Comparison of ENCODE assay signal across 8 mouse cellular contexts in the genomic region with DNA sequence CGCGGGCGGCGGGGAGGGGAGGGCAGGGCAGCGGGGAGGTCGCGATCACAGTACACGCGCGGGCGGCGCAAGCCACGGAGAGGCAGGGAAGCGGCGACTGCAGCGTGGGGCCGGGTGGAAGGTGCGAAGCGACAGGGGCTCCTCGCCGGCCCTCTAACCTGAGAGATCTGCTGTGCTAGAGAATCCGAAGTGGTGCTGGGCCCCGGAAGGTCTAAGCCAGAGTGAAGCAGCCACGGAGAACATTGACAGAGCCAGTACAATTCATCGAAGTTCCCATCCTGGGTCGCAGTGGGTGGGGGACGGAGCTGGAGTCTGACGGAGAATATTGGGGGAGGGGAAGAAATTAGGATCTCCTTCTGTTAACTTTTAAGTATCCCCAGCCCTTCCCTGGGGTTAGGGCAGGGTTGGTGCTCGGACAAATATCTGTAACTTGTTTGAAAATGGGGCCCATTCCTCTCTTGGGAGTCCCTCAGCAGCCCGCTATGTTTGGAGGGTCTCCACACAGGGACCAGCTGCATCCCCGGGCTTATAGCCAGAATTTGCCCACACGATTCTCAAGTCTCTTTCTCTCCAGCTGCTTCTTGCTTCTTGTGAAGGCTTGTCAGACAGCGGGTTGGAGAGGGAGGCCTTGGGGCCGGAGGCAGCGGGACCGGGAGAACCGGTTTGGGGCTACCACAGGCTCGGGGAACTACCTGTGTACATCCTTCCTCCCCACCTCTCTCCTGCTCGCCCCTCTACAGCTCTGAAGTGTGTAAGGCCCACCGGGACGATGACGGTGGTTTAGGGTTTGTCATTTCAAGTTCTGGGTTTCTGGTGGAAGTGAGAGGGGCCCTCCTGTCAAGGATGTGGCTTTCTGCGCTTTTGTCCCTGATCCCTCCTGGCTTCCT. TPM values are rescaled to one million over a fixed set of nuclear protein-coding genes. Genes with fewer than 3 reads are reported as not detected.
DNase-seq lines count a peak whose midpoint lies in the region; ATAC-seq and TF ChIP-seq lines count a peak whose summit lies in the region.

No protein-coding gene starts in this region.

- H3K9ac ChIP-seq in heart, adult 2 months (ENCODE audit: low read depth, low read length): peak overlapping the region; percentile 95
- H3K9ac ChIP-seq in kidney, embryonic 14.5 days (ENCODE audit: low read depth, low read length): peak overlapping the region; percentile 93
- H3K9ac ChIP-seq in liver, adult 2 months (ENCODE audit: low read depth, low read length): peak overlapping the region; percentile 90

- TF ChIP-seq EP300 in heart, adult 2 months (IDR thresholded peaks at IDR 0.05; ENCODE audit: insufficient read depth, low read depth, low read length): no peak

- H3K4me1 ChIP-seq in heart, adult 2 months (ENCODE audit: control insufficient read depth, insufficient read depth, low read length): peaks cover 13% of the 10 kb centered on the region
- H3K4me1 ChIP-seq in kidney, embryonic 14.5 days (ENCODE audit: control insufficient read depth, insufficient read depth, low read length): peaks cover 30% of the 10 kb centered on the region
- peaks cover 3% of the 10 kb centered on the region for H3K4me1 ChIP-seq in liver, adult 2 months (ENCODE audit: control insufficient read depth, insufficient read depth, low read length)

- H3K36me3 ChIP-seq in heart, adult 2 months (ENCODE audit: control insufficient read depth, insufficient read depth, low read length): no peaks in the 10 kb centered on the region
- peaks cover 39% of the 10 kb centered on the region for H3K36me3 ChIP-seq in kidney, embryonic 14.5 days (ENCODE audit: control insufficient read depth, insufficient read depth, low read length)
- H3K36me3 ChIP-seq in liver, adult 2 months (ENCODE audit: control insufficient read depth, insufficient read depth, low read length): peaks cover 10% of the 10 kb centered on the region; the same call in 1 of the 2 replicates

- peak overlapping the region; percentile 75 for H3K4me3 ChIP-seq in heart, adult 2 months
- peak overlapping the region; percentile 79 for H3K4me3 ChIP-seq in kidney, embryonic 14.5 days (ENCODE audit: low read length)
- peak overlapping the region; percentile 74 for H3K4me3 ChIP-seq in liver, adult 2 months (ENCODE audit: insufficient read depth, low read depth, low read length)

- no peak for TF ChIP-seq CTCF in heart, adult 2 months (IDR thresholded peaks at IDR 0.05)
- TF ChIP-seq CTCF in liver, adult 2 months (IDR thresholded peaks at IDR 0.05; ENCODE audit: low read depth, low read length): no peak

- ATAC-seq in kidney, embryonic 14.5 days (ENCODE audit: low FRiP score, low TSS enrichment): peak; percentile 18

- H3K79me2 ChIP-seq in heart, adult 2 months (replicated peaks; ENCODE audit: control insufficient read depth, insufficient read depth, low read length): peaks cover 3% of the 10 kb centered on the region
- peaks cover 9% of the 10 kb centered on the region; the same call in 1 of the 2 replicates for H3K79me2 ChIP-seq in liver, adult 2 months (ENCODE audit: control insufficient read depth, insufficient read depth, low read length)

- peak; percentile 57 for DNase-seq in layer of hippocampus, adult 11-12 months (ENCODE audit: low spot score)
- no peak for DNase-seq in layer of hippocampus, adult 9-10 months (ENCODE audit: low spot score)
- DNase-seq in cerebellum, adult 9-11 months: peak; percentile 73
- peak; percentile 42 to 58 for DNase-seq in heart, adult 2 months
- no peak for DNase-seq in liver, adult 2 months (ENCODE audit: extremely low read depth, low read depth, low spot score)
- peak; percentile 59 for DNase-seq in neural tube, embryonic 10.5 days (ENCODE audit: extremely low spot score, low spot score)
- DNase-seq in thymus, adult 18-20 months: peak; percentile 44 to 58

- intact Hi-C loops in heart, adult 2 months (cut with DNase I): loop anchor here (1.0 kb wide), 1 partner anchor 12 kb away; a partner anchor contains a TSS

- no peaks in the 10 kb centered on the region for H3K27me3 ChIP-seq in heart, adult 2 months (ENCODE audit: control insufficient read depth, insufficient read depth, low read length)
- no peaks in the 10 kb centered on the region for H3K27me3 ChIP-seq in kidney, embryonic 14.5 days (ENCODE audit: control insufficient read depth, insufficient read depth, low read length)
- no peaks in the 10 kb centered on the region for H3K27me3 ChIP-seq in liver, adult 2 months (ENCODE audit: control insufficient read depth, insufficient read depth, low read length)

- H3K27ac ChIP-seq in heart, adult 2 months: peak overlapping the region; percentile 98
- H3K27ac ChIP-seq in kidney, embryonic 14.5 days (ENCODE audit: low read depth, low read length): peak overlapping the region; percentile 91
- peak overlapping the region; percentile 36 for H3K27ac ChIP-seq in liver, adult 2 months (replicated peaks; ENCODE audit: insufficient read depth, low read depth, low read length)

- H3K9me3 ChIP-seq in kidney, embryonic 14.5 days (ENCODE audit: control insufficient read depth, low read length): no peaks in the 10 kb centered on the region

- TF ChIP-seq POLR2A in heart, adult 2 months (IDR thresholded peaks at IDR 0.05; ENCODE audit: insufficient read depth, low read depth, low read length): no peak
- TF ChIP-seq POLR2A in liver, adult 2 months (IDR thresholded peaks at IDR 0.05; ENCODE audit: extremely low read depth, insufficient read depth, low read length): no peak

- H3K4me2 ChIP-seq in kidney, embryonic 14.5 days (replicated peaks; ENCODE audit: low read depth, low read length): peak overlapping the region; percentile 90

- 3% methylated on average over 43 of the region's 43 CpGs for WGBS in heart, adult 2 months
- under 1% methylated on average over 37 of the region's 43 CpGs for WGBS in kidney, embryonic 14.5 days
- 3% methylated on average over 43 of the region's 43 CpGs for WGBS in liver, adult 2 months

RNA-seq across cellular contexts. Expression of a gene that starts 0.6 kb away (rescaled TPM):
- 10 to 100 TPM; 16.8 to 18.9 TPM for total RNA-seq in heart, adult 2 months (2021)
- 19.0 and 24.2 TPM in 2 replicates for polyA plus RNA-seq in heart, adult 2 months (2012; rRNA removed)
- 109 and 113 TPM in 2 replicates for polyA plus RNA-seq in kidney, embryonic 14.5 days (2014; fragmentation: Nextera tagmentation; extraction: Ambion mirVana)
- total RNA-seq in liver, adult 2 months (2014; rRNA removed): 8.9 and 12.3 TPM in 2 replicates
- polyA plus RNA-seq in liver, adult 2 months (2012; rRNA removed): 12.4 and 13.1 TPM in 2 replicates

RNA-seq across cellular contexts. Expression of a gene that starts 2.8 kb away (rescaled TPM):
- total RNA-seq in heart, adult 2 months (2021): 1 to 10 TPM; 5.6 to 6.9 TPM
- 13.7 and 23.9 TPM in 2 replicates for polyA plus RNA-seq in heart, adult 2 months (2012; rRNA removed)
- polyA plus RNA-seq in kidney, embryonic 14.5 days (2014; fragmentation: Nextera tagmentation; extraction: Ambion mirVana): 18.5 and 19.1 TPM in 2 replicates
- 0.81 and 0.83 TPM in 2 replicates for total RNA-seq in liver, adult 2 months (2014; rRNA removed)
- 0.81 and 1.4 TPM in 2 replicates for polyA plus RNA-seq in liver, adult 2 months (2012; rRNA removed)

RNA-seq across cellular contexts. Expression of a gene that starts 11.4 kb away (rescaled TPM):
- total RNA-seq in heart, adult 2 months (2021): 10 to 100 TPM; 13.5 to 14.1 TPM
- polyA plus RNA-seq in heart, adult 2 months (2012; rRNA removed): 8.6 and 15.8 TPM in 2 replicates
- 9.7 and 15.4 TPM in 2 replicates for polyA plus RNA-seq in kidney, embryonic 14.5 days (2014; fragmentation: Nextera tagmentation; extraction: Ambion mirVana)
- total RNA-seq in liver, adult 2 months (2014; rRNA removed): 13.7 and 17.6 TPM in 2 replicates
- polyA plus RNA-seq in liver, adult 2 months (2012; rRNA removed): 4.4 and 6.1 TPM in 2 replicates

RNA-seq across cellular contexts. Expression of a gene that starts 12.3 kb away (rescaled TPM):
- not detected for total RNA-seq in heart, adult 2 months (2021)
- 0.16 and 0.26 TPM in 2 replicates for polyA plus RNA-seq in heart, adult 2 months (2012; rRNA removed)
- polyA plus RNA-seq in kidney, embryonic 14.5 days (2014; fragmentation: Nextera tagmentation; extraction: Ambion mirVana): 0.19 and 0.57 TPM in 2 replicates
- total RNA-seq in liver, adult 2 months (2014; rRNA removed): 0.09 TPM in 1 of 2 replicates, not detected in the other
- polyA plus RNA-seq in liver, adult 2 months (2012; rRNA removed): 0.06 TPM in 1 of 2 replicates, not detected in the other

RNA-seq across cellular contexts. Expression of a gene that starts 21.9 kb away (rescaled TPM):
- not detected for total RNA-seq in heart, adult 2 months (2021)
- 0.12 and 0.25 TPM in 2 replicates for polyA plus RNA-seq in heart, adult 2 months (2012; rRNA removed)
- 2.1 and 2.4 TPM in 2 replicates for polyA plus RNA-seq in kidney, embryonic 14.5 days (2014; fragmentation: Nextera tagmentation; extraction: Ambion mirVana)
- total RNA-seq in liver, adult 2 months (2014; rRNA removed): 0.07 TPM in 1 of 2 replicates, not detected in the other
- polyA plus RNA-seq in liver, adult 2 months (2012; rRNA removed): 0.16 TPM in 1 of 2 replicates, not detected in the other

Comparison
In these comparisons a context has a peak if more than half of its experiments do, and no peak if none do; other contexts are left out.
1. DNase-seq: peak in layer of hippocampus, adult 11-12 months (single experiment), cerebellum, adult 9-11 months (single experiment), heart, adult 2 months (2 of 2), neural tube, embryonic 10.5 days (single experiment) and thymus, adult 18-20 months (2 of 2); none in layer of hippocampus, adult 9-10 months (single experiment) and liver, adult 2 months (single experiment).
2. H3K27ac ChIP-seq: peak in every context shown above with its lines; median percentile 98 in heart, adult 2 months; 91 in kidney, embryonic 14.5 days; 36 in liver, adult 2 months.
3. Peak in every context shown above with its lines, with median percentiles within 50 percentile points of each other: H3K4me3 ChIP-seq and H3K9ac ChIP-seq.